Mouse (Mus musculus) kidney, adult 11 months (tissue): ENCODE measurements around the gene Apex1.
"Not testable (repeated sequence)": the region's sequence is repeated elsewhere in the genome, so short reads cannot be mapped to it uniquely, and the experiment has no call there.

Experiments used
- DNase-seq: peaks from one replicate; pipeline ENCODE4 v3.0.0; 2022

Gene Apex1

GRCm38 (mm10) chr14:50924281-50925064 lies at the start of gene Apex1, which contains the start of gene Osgep:
Apex1 (plus strand) TSS chr14:50924968.
Osgep (minus strand) TSS chr14:50924893.
- DNase-seq: peak; percentile 97

GRCm38 (mm10) chr14:50875175-50875574 lies 49.6 kb upstream of the Apex1 start:
- no peak for DNase-seq

GRCm38 (mm10) chr14:50875591-50876230 lies 49.1 kb upstream of the Apex1 start:
- no peak for DNase-seq

- DNase-seq: no peak
Measured at GRCm38 (mm10) chr14:50876236-50876950, 48.4 kb upstream of the Apex1 start.

- DNase-seq: no peak
Measured at GRCm38 (mm10) chr14:50891621-50892020, 33.1 kb upstream of the Apex1 start.

- no peak for DNase-seq
Measured at GRCm38 (mm10) chr14:50892091-50892490, 32.7 kb upstream of the Apex1 start.

GRCm38 (mm10) chr14:50892541-50893459 lies 32.0 kb upstream of the Apex1 start:
- peak; percentile 11 for DNase-seq

GRCm38 (mm10) chr14:50895407-50895806 lies 29.4 kb upstream of the Apex1 start:
- no peak for DNase-seq

GRCm38 (mm10) chr14:50895985-50896746 lies 28.6 kb upstream of the Apex1 start:
- DNase-seq: peak; percentile 40

GRCm38 (mm10) chr14:50896747-50897373 lies 27.9 kb upstream of the Apex1 start:
- DNase-seq: no peak

GRCm38 (mm10) chr14:50897374-50897765 lies 27.4 kb upstream of the Apex1 start, which contains the start of gene Klhl33:
Klhl33 (minus strand) TSS chr14:50897507.
- DNase-seq: no peak

GRCm38 (mm10) chr14:50897992-50898391 lies 26.8 kb upstream of the Apex1 start:
- not testable (repeated sequence) for DNase-seq

GRCm38 (mm10) chr14:50903973-50904827 lies 20.6 kb upstream of the Apex1 start:
- peak; percentile 12 for DNase-seq

- no peak for DNase-seq
Measured at GRCm38 (mm10) chr14:50904828-50905129, 20.0 kb upstream of the Apex1 start.

GRCm38 (mm10) chr14:50905327-50905726 lies 19.4 kb upstream of the Apex1 start:
- DNase-seq: not testable (repeated sequence)

- no peak for DNase-seq
Measured at GRCm38 (mm10) chr14:50908126-50908525, 16.6 kb upstream of the Apex1 start.

GRCm38 (mm10) chr14:50911356-50911755 lies 13.4 kb upstream of the Apex1 start:
- DNase-seq: no peak

GRCm38 (mm10) chr14:50923437-50923836 lies 1.3 kb upstream of the Apex1 start:
- DNase-seq: not testable (repeated sequence)

GRCm38 (mm10) chr14:50925111-50925920 lies 548 bp downstream of the Apex1 start:
- DNase-seq: no peak
